Mouse (Mus musculus) stomach, postnatal 0 days (tissue): ENCODE data around the gene Arhgap18.

Experiments
- CTCF ChIP-seq: IDR thresholded peaks from 2 replicates; pipeline ENCODE4 v1.5.1; 2016; ENCODE audit warnings: antibody characterized with exemption, low read depth, mild to moderate bottlenecking, moderate library complexity
- EP300 ChIP-seq: optimal IDR thresholded peaks from 2 replicates; pipeline ENCODE3; 2016; ENCODE audit warnings: antibody characterized with exemption

GRCm38 (mm10) chr10:26878924-26879600 is 125.8 kb downstream of the Arhgap18 start:
- TF ChIP-seq CTCF = no peak
- TF ChIP-seq EP300 = no peak
